Mouse (Mus musculus) left cerebral cortex, adult 2 months (tissue): ENCODE results near the gene Nexn. TPM values are rescaled to one million over a fixed set of nuclear protein-coding genes. Genes with fewer than 3 reads are reported as not detected.
"Not testable (repeated sequence)": the region's sequence is repeated elsewhere in the genome, so short reads cannot be mapped to it uniquely, and the experiment has no call there.

Experiments
- DNase-seq, 2 experiments: peaks; one replicate each; pipeline ENCODE4 v3.0.0; 2021 to 2022; ENCODE audit warnings: low spot score in 2 of 2, mixed read lengths in 1 of 2; ENCODE audit errors: extremely low spot score in 1 of 2
- H3K27ac ChIP-seq: fragments of 200-600 bp; 2 replicates; pipeline ENCODE4 v1.8.1; 2022
- H3K4me3 ChIP-seq: fragments of 200-600 bp; 2 replicates; pipeline ENCODE4 v1.8.1; 2022
- CTCF ChIP-seq: fragments of 200-600 bp; IDR thresholded peaks from 2 replicates; pipeline ENCODE4 v1.8.1; 2022; ENCODE audit warnings: antibody characterized with exemption, mild to moderate bottlenecking, moderate library complexity
- intact Hi-C: fragments of 180-260 bp; cut with DNase I; formaldehyde crosslinking; loops from one replicate; pipeline ENCODE4 v1.15.1; 2025
- long read RNA-seq, 2 experiments: library from polyadenylated mRNA; stranded (forward); transcript quantifications; one replicate each; pipeline ENCODE4 v2.0.0; 2021; ENCODE audit warnings: borderline mapping rate in 2 of 2
- total RNA-seq, 2 experiments: library from RNA; stranded (reverse); gene quantifications; 2 replicates each; pipeline ENCODE4 v1.2.3; 2021

Nexn gene
- 1 to 10 TPM; 1.4 to 5.0 TPM for total RNA-seq
- long read RNA-seq, experiment 1, partial matches to known transcripts = 1 of 2 reads
- long read RNA-seq, experiment 1, other reads (novel, unspliced or antisense) = 1 of 2 reads
- long read RNA-seq, experiment 2, partial matches to known transcripts = 1 of 4 reads
- long read RNA-seq, experiment 2, other reads (novel, unspliced or antisense) = 3 of 4 reads

- no peak for DNase-seq
- intact Hi-C loops = no loop called here
- no peak for TF ChIP-seq CTCF
- peak within 1 kb of the TSS; percentile 58 for H3K4me3 ChIP-seq
- H3K27ac ChIP-seq = no peak within 1 kb of the TSS
Measured at GRCm38 (mm10) chr3:152266036-152266421, at the start of gene Nexn. TSS of gene Nexn (minus strand) at chr3:152266350.

DNA sequence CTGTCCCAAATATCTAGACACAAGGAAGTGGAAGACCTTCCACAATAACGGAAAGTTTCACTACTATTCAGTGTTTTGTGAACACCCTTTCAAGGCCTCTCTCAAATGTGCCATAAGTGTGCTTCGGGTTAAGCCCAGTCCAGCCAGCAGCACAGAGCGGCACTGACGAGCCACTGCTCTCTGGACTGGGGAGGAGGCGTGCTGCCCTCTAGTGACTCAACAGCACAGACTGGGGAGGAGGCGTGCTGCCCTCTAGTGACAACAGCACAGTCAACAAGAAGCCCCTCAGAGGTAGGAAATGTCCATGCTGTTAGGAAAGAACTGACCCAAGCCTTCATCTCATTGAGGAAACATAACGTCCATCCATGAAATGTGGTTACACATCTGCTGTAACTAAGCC lies 49.5 kb upstream of the Nexn start:
- Histone ChIP-seq H3K27ac (no peak overlapping the region), H3K4me3 (no peak overlapping the region)
- intact Hi-C loops = no loop called here
- peak; percentile 86 for TF ChIP-seq CTCF
- DNase-seq = peak; percentile 62 to 66

- H3K4me3 ChIP-seq, H3K27ac ChIP-seq, intact Hi-C loops, DNase-seq: not testable (repeated sequence)
Measured at GRCm38 (mm10) chr3:152314666-152315065, 48.5 kb upstream of the Nexn start.

GRCm38 (mm10) chr3:152309250-152309645 lies 43.1 kb upstream of the Nexn start:
- no peak overlapping the region for H3K27ac ChIP-seq
- no peak for DNase-seq
- intact Hi-C loops = no loop called here
- no peak for TF ChIP-seq CTCF
- no peak overlapping the region for H3K4me3 ChIP-seq

DNA sequence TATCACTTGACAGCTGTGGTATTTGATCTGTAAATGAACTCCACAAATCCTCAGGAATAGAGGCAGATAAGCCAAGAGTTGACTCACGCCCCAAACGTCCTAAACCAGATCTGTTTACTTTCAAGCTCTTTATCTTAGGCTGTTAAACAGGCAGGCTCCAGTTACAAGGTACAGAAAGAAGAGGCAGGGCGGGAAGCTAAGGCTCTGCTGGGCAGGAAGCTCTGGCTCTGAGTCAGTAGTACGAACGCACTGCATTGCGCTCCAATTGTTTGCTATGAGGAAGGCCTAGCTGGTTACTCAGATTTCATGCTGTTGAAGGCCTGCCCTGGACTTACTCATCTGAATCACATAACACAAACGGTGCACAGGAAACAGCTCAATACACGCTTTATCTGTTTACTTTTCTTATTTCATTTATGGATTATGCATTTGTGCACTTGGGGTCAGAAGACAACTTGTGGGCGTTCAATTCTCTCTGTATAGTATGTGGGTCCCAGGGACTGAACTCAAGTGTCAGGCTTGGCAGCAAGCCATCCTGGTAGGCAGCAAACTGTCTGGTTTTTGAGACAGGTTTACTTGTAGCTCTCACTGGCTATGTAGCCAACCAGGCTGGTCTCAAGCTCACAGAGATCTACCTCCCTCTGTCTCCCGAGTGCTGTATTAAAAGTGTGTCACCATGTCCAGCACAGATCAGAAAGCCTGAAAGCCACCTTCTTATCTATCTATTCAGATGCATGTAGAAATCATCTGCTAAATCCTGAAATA lies 42.5 kb upstream of the Nexn start:
- Histone ChIP-seq H3K4me3 (no peak overlapping the region), H3K27ac (no peak overlapping the region)
- intact Hi-C loops = no loop called here
- no peak for TF ChIP-seq CTCF
- no peak for DNase-seq

DNA sequence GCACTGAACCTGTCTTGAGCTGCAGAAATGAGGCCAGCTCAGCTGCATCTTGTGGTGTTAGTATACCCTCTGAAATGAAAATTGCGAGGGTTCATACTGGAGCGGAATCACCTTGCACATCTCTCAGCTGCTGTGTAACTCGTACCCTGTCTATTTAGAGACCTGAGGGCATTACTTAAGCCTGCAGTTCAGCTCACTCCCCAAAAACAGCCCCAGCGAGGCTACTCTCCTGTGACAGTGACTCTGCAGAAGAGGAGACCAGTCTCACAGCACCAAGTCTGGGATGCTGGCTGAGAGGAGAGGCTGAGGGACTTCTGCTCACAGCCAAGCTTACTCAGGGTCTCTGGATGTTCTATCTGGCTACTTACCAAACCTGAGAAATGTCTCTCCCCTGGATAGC lies 39.8 kb upstream of the Nexn start:
- Histone ChIP-seq H3K27ac (no peak overlapping the region), H3K4me3 (no peak overlapping the region)
- DNase-seq = no peak
- no peak for TF ChIP-seq CTCF
- intact Hi-C loops = no loop called here

DNA sequence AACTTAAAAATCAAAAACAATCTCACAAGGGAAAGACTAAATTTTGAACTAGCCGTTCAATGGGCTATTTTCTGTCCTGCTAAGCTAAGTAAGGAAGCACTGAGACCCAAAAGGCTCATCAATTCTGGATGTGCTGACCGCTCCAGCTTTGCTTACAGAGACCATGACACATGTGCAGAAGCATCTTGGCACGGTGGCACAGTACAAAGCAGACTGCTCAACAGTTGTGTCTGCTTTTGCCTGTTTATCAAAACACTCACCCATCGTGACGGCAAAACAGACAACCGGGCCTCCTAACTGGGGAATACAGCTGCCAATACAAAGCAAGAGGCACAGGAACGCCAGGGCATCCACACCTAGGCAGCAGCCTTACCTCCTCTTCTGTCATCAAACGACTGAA lies 38.9 kb upstream of the Nexn start:
- intact Hi-C loops = no loop called here
- H3K4me3 ChIP-seq = no peak overlapping the region
- no peak for TF ChIP-seq CTCF
- no peak for DNase-seq
- no peak overlapping the region for H3K27ac ChIP-seq

GRCm38 (mm10) chr3:152304093-152304815 lies 38.1 kb upstream of the Nexn start:
- Histone ChIP-seq H3K4me3 (no peak overlapping the region), H3K27ac (no peak overlapping the region)
- no peak for TF ChIP-seq CTCF
- intact Hi-C loops = no loop called here
- peak in 1 of 2 experiments; percentile 18 for DNase-seq

DNA sequence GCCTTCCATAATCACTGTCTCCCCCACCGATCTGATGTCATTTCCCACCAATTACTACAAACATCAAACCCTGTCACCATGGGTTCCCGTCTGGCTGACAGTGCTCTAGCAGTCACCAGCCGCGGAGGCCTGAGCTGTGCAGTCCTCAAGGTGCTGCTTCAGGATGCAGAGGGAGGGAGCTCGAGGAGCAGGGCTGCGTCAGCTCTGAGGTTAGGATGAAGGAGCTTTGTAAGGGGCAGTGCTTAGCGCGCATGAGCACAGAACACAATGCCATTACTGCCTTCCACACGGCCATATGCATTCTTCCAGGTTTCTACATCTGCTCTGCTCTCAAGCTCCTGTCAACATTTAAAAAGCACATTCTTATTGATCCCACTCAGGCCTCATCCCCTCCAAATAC lies 36.8 kb upstream of the Nexn start:
- intact Hi-C loops = no loop called here

DNA sequence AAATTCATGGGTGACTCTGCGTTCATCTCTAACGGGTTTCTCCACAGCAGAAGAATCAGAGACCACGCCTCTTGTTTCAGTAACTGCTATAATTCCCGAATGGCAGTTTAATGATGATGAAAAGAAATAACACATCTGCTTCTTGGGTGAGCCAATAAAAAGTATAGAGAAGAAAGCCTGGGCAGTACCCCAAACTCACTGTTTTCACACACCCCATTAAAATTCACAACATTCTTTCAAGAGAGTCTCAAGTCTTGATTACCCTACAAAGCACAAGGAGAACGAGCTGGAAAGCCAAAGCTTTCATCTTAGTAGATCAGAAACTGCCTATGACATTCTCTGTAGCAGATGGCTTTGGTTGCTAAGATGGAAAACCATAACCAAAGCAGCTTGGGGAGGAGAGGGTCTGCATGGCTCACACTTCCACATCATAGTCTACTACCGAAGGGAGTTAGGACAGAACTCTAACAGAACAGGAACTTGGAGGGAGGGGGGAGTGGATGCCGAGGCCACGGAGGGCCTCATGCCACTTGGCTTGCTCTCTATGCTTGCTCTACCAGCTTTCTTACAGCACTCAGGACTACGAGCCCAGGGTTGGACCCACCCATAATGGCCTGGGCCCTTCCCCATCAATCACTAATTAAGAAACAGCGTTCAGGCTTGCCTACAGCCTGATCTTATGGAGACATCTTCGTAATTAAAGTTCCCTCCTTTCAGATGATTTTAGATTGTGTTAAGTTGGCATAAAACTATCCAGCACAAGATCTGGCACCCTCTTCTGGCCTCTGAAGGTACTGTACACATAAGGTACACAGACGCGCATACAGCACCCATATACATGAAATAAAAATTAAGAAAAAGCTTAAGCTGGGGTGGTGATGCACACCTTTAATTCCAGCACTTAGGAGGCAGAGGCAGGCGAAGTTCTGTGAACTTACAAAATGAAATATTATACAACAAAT lies 34.5 kb upstream of the Nexn start:
- Histone ChIP-seq H3K4me3 (no peak overlapping the region), H3K27ac (no peak overlapping the region)
- peak; percentile 19 for TF ChIP-seq CTCF
- intact Hi-C loops = no loop called here
- no peak for DNase-seq

More for the DNA sequence above, 36.8 kb upstream of the Nexn start:
- no peak for TF ChIP-seq CTCF
- DNase-seq = no peak
- H3K4me3 ChIP-seq = no peak overlapping the region
- H3K27ac ChIP-seq = no peak overlapping the region

GRCm38 (mm10) chr3:152295896-152296295 lies 29.7 kb upstream of the Nexn start:
- H3K27ac ChIP-seq = no peak overlapping the region
- DNase-seq = no peak
- no peak for TF ChIP-seq CTCF
- H3K4me3 ChIP-seq = no peak overlapping the region
- intact Hi-C loops = no loop called here

- no peak overlapping the region for H3K4me3 ChIP-seq
- H3K27ac ChIP-seq = no peak overlapping the region
- DNase-seq = no peak
- no peak for TF ChIP-seq CTCF
- intact Hi-C loops = no loop called here
Measured at GRCm38 (mm10) chr3:152294400-152294799, 28.2 kb upstream of the Nexn start.
